Mouse (Mus musculus) megakaryocyte-erythroid progenitor cell, adult 5 weeks (primary cell): Measurements from ENCODE around the gene Gm4175. TPM values are rescaled to one million over a fixed set of nuclear protein-coding genes. Genes with fewer than 3 reads are reported as not detected.

Experiments used
- polyA plus RNA-seq: library from polyadenylated mRNA; stranded (reverse); fragments of >175 nt; gene quantifications from 2 replicates; pipeline ENCODE4 v1.2.3, GENCODE M21; 2012

The Gm4175 gene
- polyA plus RNA-seq = not detected in 2 replicates

GRCm38 (mm10) chr7:21761375-21761774, at the start of gene Gm4175:
Gene Gm4175 (minus strand): TSS chr7:21761475.

DNA sequence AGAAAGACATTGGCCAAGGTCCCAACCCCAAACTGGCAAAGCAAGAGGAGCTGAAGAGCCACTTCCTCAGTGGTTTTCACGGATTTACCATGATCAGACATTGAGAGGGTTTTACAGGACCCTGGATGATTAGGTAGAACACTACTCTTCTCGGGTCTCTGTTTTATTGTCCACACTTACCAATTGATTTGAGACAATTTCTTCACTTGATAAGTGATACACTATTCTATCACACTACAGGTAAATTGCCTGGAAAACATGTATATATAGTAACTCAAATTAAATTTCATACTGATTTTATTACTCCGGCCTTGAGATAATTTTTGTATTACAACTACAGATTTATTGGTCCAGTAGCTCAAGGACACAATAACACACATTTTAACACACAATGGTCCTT, 35.4 kb upstream of the Gm4175 start, which contains the start of gene Gm4177:
Gm4177 (minus strand) TSS at position 101 of the 400 bp plus-strand sequence.

Other genes with a start within 250 kb of the Gm4175 start
- not detected in 2 replicates for gene Vmn1r130, start 249.7 kb downstream of the Gm4175 start, polyA plus RNA-seq
- not detected in 2 replicates for gene Vmn1r131, start 215.4 kb downstream of the Gm4175 start, polyA plus RNA-seq
- not detected in 2 replicates for gene Vmn1r132, start 147.4 kb downstream of the Gm4175 start, polyA plus RNA-seq
- gene Gm4177, start 35.3 kb upstream of the Gm4175 start, polyA plus RNA-seq = not detected in 2 replicates
- gene Vmn1r135, start 70.9 kb upstream of the Gm4175 start, polyA plus RNA-seq = not detected in 2 replicates
- not detected in 2 replicates for gene Gm5725, start 82.8 kb upstream of the Gm4175 start, polyA plus RNA-seq
- gene Gm5891, start 159.8 kb upstream of the Gm4175 start, polyA plus RNA-seq = not detected in 2 replicates
- not detected in 2 replicates for gene Vmn1r137, start 233.1 kb upstream of the Gm4175 start, polyA plus RNA-seq